Mouse (Mus musculus) stomach, embryonic 14.5 days (tissue): ENCODE measurements at regions not wholly inside any gene's neighbourhood (a gene's known extent, or its start where the extent isn't known, plus 50 kb on each side); places are given as distances from the start of the nearest gene placed in this dataset.

Experiments
- ATAC-seq: fragments of 200-750 bp; cut with Nextera tagmentation; 2 replicates; pipeline ENCODE4 v1.8.0; 2017; ENCODE audit warnings: low read depth, moderate TSS enrichment; ENCODE audit not compliant: insufficient number of reproducible peaks, insufficient read depth, low FRiP score
- H3K27ac ChIP-seq: fragments of 300-500 bp; sonication (generic); 2 replicates; pipeline ENCODE4 v1.5.1; 2014; ENCODE audit warnings: mild to moderate bottlenecking, low read length, moderate library complexity, mixed read lengths
- H3K27me3 ChIP-seq: fragments of 300-500 bp; sonication (generic); 2 replicates; pipeline ENCODE4 v1.6.1; 2014; ENCODE audit warnings: low read length, control low read depth, mixed read lengths; ENCODE audit not compliant: control insufficient read depth, insufficient read depth
- H3K36me3 ChIP-seq: fragments of 300-500 bp; sonication (generic); 2 replicates; pipeline ENCODE4 v1.6.1; 2014; ENCODE audit warnings: mild to moderate bottlenecking, control low read depth, low read length, moderate library complexity, mixed read lengths; ENCODE audit not compliant: control insufficient read depth, insufficient read depth
- H3K4me1 ChIP-seq: fragments of 300-500 bp; sonication (generic); 2 replicates; pipeline ENCODE4 v1.6.1; 2014; ENCODE audit warnings: low read length, control low read depth, mixed read lengths; ENCODE audit not compliant: control insufficient read depth, insufficient read depth
- H3K4me2 ChIP-seq: fragments of 300-500 bp; sonication (generic); replicated peaks from 2 replicates; pipeline ENCODE4 v1.6.1; 2014; ENCODE audit warnings: low read depth, low read length, control low read depth
- H3K4me3 ChIP-seq: fragments of 300-500 bp; sonication (generic); 2 replicates; pipeline ENCODE4 v1.5.1; 2014; ENCODE audit warnings: low read depth, low read length, control low read depth
- H3K9ac ChIP-seq: fragments of 300-500 bp; sonication (generic); replicated peaks from 2 replicates; pipeline ENCODE4 v1.6.1; 2014; ENCODE audit warnings: low read depth, mild to moderate bottlenecking, control low read depth, low read length, moderate library complexity, mixed read lengths
- H3K9me3 ChIP-seq: fragments of 300-500 bp; sonication (generic); 2 replicates; pipeline ENCODE4 v1.6.1; 2016; ENCODE audit warnings: low read depth, low read length, control low read depth; ENCODE audit not compliant: control insufficient read depth
- WGBS: fragments of 180-500 bp; shearing (Covaris S2); extraction: QIAGEN DNeasy Blood & Tissue Kit; methylation state at CpG from one replicate; pipeline ENCODE4 v1.1.7; 2014; 5-methylcytosine and 5-hydroxymethylcytosine counted together

DNA sequence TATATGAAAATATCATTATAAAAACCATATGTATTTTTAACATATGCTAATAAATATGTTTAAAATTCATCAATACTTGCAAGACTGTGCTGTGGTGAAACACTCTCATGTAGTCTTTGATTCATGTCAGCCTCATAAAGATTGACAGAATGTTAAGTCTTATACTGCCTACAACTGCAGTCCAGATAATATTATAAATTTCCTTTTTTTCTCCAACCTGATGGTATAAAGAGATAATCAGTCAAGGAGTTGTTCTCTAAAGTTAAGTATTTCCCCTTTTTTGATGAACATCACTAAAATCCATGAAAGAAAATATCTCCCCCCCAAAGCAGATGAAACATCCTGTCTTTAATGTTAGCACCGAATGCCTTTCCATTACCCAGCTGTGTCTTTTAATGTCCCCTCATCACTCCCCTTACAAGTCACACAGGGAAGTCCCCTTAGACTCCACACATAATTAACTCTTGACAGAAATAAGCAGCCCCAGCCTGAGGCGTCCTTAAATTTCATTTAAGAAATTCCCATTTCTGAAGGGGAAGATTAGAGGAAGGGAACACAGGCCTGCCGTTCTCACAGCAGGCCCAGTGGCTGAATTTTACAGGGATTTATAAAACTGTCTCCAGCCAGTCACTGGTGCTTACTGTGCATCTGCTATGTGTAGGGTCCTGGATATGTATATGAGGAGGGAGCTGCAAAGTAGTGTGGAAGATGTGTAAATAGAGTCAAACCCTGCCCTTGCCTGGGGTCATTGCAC, 129.0 kb upstream of the Tbl1xr1 start:
- H3K27ac ChIP-seq: no peak overlapping the region
- H3K4me3 ChIP-seq: no peak overlapping the region
- H3K9me3 ChIP-seq: no peaks in the 10 kb centered on the region
- 41% methylated on average over 3 of the region's 3 CpGs for WGBS
- no peak for ATAC-seq
- no peak overlapping the region for H3K4me2 ChIP-seq
- H3K4me1 ChIP-seq: peaks cover 2% of the 10 kb centered on the region; the same call in 1 of the 2 replicates
- H3K36me3 ChIP-seq: no peaks in the 10 kb centered on the region
- H3K9ac ChIP-seq: no peak overlapping the region
- no peaks in the 10 kb centered on the region for H3K27me3 ChIP-seq

DNA sequence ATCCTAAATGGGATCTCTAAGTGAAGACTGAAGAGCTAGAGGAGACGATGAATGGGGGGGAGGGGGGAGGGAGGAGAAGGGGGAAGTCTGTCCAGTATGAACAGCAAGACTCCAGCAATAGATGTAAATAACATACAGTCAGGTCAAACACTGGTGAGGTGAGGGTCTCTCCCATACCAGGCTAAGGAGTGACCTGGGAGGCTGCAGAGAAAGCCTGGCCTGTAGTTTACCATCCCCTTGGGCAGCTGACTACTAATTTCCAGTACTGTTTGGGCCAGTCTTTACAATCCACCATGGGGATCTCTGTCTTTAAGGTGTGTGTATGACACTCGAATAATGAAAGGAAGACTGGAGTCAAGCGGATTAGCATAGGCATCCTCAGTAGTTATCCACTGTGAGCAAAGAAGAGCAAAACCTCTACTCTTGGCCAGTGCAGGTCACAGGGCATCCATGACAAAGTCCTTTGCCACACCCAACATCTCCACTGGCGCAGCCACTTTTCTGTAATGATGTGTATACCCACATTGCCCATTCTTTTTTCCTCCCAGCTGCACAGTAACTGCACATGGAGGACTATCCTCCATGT, 128.3 kb upstream of the Tbl1xr1 start:
- Histone ChIP-seq H3K4me1 (peaks cover 8% of the 10 kb centered on the region; the same call in 1 of the 2 replicates), H3K4me3 (no peak overlapping the region), H3K27ac (no peak overlapping the region), H3K4me2 (no peak overlapping the region), H3K9ac (no peak overlapping the region), H3K27me3 (no peaks in the 10 kb centered on the region), H3K9me3 (no peaks in the 10 kb centered on the region), H3K36me3 (no peaks in the 10 kb centered on the region)
- ATAC-seq: no peak
- 76% methylated on average over 4 of the region's 4 CpGs for WGBS

DNA sequence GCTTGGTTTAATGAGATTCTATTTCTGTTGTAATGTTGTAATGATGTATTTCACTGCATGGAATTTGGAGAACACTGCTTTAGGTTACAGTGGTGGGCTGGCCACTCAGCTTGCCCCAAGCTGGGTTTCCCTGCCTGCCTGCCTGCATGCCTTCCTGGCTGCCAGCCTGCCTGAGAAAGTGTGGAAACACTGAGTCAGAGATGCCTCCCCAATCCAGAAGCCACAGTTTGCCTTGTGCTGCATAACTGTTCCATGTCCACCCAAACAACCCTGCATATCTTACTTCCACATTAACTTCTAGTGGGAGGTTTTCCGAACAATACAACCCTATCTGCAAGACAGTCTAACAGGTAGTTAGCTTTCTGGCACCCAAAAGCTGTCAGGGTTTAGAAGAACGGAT, 127.0 kb upstream of the Tbl1xr1 start:
- H3K9ac ChIP-seq: no peak overlapping the region
- H3K4me3 ChIP-seq: no peak overlapping the region
- ATAC-seq: no peak
- H3K4me1 ChIP-seq: peaks cover 8% of the 10 kb centered on the region; the same call in 1 of the 2 replicates
- no peak overlapping the region for H3K4me2 ChIP-seq
- 76% methylated on average over 2 of the region's 2 CpGs for WGBS
- H3K9me3 ChIP-seq: no peaks in the 10 kb centered on the region
- H3K36me3 ChIP-seq: no peaks in the 10 kb centered on the region
- H3K27ac ChIP-seq: no peak overlapping the region
- no peaks in the 10 kb centered on the region for H3K27me3 ChIP-seq

DNA sequence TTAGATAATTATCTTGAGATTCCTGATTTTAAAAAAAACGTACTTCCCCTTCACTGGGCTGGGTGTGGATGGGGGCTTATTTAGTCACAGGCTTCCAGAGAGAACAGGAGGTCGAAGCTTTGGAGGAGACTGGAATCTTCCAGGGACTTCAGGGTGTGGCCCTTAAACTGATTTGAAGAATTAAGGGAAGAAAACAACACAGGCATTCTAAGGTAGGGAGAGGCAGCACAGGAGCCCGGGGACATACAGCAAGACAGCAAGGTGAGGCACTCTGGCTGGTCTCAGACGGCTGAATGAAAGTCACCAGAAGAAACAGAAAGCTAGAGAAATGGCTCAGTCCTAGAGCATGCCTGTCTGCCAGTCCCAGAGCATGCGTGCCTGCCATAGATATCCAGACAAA, 125.9 kb upstream of the Tbl1xr1 start:
- Histone ChIP-seq H3K4me3 (no peak overlapping the region), H3K36me3 (no peaks in the 10 kb centered on the region), H3K27ac (no peak overlapping the region), H3K4me2 (no peak overlapping the region), H3K27me3 (no peaks in the 10 kb centered on the region), H3K4me1 (peaks cover 8% of the 10 kb centered on the region; the same call in 1 of the 2 replicates), H3K9ac (no peak overlapping the region), H3K9me3 (no peaks in the 10 kb centered on the region)
- no peak for ATAC-seq
- WGBS: 60% methylated on average over 5 of the region's 5 CpGs

DNA sequence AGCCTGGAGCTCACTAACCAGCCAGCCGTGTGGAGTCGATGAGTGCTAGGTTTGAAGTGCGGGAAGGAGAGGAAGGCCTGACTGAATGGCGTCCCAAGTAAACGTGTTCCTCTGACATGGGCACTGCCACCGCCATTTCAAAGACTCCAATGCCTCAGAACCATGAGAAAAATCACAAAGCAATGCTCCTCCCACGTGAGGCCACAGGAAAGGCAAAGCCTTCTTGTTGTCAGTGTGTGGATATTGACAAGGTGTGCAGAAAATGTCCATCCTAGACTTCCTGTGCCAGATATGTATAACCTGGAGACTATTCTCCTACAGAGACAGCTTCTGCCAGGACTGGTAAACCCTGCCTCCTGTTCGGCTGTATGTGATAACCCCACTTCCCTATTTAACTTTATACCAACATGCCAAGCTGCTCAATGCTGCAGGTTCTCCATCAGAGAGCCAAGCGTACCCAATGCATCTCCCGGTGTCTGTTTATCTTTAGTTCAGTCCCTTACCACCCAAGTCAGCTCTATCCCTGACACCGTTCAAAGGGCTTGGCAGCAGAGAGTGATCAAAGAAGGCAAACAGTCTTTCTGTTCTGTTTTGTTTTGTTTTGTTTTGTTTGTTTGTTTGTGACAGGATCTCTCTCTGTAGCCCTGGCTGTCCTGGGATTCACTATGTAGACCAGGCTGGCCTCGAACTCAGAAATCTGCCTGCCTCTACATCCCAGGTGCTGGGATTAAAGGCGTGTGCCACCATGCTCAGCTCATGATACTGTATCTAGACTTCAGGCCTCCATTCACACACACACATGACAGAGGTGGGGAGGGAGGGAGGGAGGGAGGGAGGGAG, 124.8 kb upstream of the Tbl1xr1 start:
- H3K36me3 ChIP-seq: no peaks in the 10 kb centered on the region
- H3K9ac ChIP-seq: no peak overlapping the region
- no peaks in the 10 kb centered on the region for H3K9me3 ChIP-seq
- 84% methylated on average over 13 of the region's 13 CpGs for WGBS
- H3K4me2 ChIP-seq: no peak overlapping the region
- no peak overlapping the region for H3K27ac ChIP-seq
- H3K4me1 ChIP-seq: peaks cover 8% of the 10 kb centered on the region; the same call in 1 of the 2 replicates
- ATAC-seq: no peak
- H3K4me3 ChIP-seq: no peak overlapping the region
- H3K27me3 ChIP-seq: no peaks in the 10 kb centered on the region

DNA sequence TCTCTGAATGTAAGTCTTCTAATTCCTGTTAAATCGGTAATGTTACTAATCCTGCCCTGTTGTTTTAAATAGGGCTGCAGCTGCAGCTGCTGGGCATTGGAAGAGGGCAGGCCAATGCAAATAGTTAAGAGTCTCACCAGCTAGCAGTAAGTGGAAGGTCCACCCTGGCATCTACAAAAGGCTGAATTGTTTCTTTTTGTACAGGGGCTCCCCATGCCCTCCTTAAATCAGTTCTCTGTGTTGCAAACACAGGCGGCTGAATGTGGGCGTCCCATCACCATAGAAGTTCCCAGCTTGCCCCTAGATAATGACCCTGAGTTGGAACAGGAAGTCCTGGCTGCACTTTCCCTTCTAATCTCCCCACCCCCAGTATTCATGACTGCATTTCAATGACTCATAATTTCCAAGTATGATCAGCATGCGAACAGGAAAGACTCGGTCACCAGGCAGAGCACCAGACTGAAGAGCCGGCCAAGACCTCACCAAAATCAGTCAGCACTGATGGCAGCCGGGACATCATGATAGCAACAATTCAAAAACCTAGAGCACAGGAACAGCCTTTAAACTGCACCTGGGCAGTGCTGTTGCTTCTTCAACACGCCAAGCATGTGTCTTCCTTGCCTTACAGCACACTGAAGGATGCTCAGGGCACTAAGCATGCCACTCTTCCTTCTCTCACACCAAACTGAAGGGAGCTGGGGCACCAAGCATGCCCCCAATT, 123.6 kb upstream of the Tbl1xr1 start:
- Histone ChIP-seq H3K27me3 (no peaks in the 10 kb centered on the region), H3K27ac (no peak overlapping the region), H3K4me2 (no peak overlapping the region), H3K4me1 (peaks cover 8% of the 10 kb centered on the region; the same call in 1 of the 2 replicates), H3K4me3 (no peak overlapping the region), H3K9me3 (no peaks in the 10 kb centered on the region), H3K36me3 (no peaks in the 10 kb centered on the region), H3K9ac (no peak overlapping the region)
- WGBS: 59% methylated on average over 8 of the region's 8 CpGs
- peak; percentile 71; the same call in 1 of the 2 replicates for ATAC-seq

DNA sequence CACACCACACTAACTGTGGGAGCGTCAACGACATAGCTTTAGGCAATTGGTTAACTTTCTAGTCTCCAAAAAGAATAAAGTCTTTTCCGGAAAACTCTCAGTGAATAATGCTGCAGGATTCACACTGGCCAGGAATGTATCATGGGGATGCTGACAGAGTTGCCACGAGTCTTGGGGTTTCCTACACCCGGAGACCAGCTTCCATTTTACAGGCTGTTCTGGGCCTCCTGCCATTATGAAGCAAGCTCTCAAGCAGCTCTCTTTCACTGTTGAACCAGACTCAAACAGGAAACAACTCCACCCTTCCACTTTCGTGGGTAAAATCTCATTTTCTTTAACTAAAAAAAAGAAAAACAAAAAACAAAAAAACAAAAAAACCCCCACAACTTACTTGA, 123.0 kb upstream of the Tbl1xr1 start:
- 92% methylated on average over 6 of the region's 6 CpGs for WGBS

DNA sequence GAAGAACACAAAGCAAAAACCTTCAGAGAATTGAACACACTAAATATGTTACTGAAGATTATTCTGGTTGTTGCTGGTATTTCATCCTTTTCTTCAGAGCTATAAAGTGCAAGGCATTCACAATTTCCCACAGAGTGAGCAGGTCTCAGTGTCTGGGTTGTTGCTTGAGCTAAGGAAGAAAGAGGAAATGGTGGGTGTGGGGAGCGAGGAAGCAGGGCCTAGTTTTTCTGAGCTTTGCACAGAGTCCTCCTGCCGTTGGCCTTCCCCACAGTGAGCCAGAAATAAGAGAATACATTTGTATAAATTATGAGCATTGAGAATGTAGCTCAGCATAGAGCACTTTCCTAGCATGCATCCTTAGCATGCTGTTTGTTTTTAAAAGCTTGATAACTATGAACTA, 120.8 kb upstream of the Tbl1xr1 start:
- no peaks in the 10 kb centered on the region for H3K27me3 ChIP-seq
- no peak overlapping the region for H3K27ac ChIP-seq
- H3K36me3 ChIP-seq: no peaks in the 10 kb centered on the region
- no peak for ATAC-seq
- H3K4me1 ChIP-seq: peaks cover 8% of the 10 kb centered on the region; the same call in 1 of the 2 replicates
- WGBS: 59% methylated on average over 2 of the region's 2 CpGs
- H3K9me3 ChIP-seq: no peaks in the 10 kb centered on the region
- H3K4me3 ChIP-seq: no peak overlapping the region
- no peak overlapping the region for H3K4me2 ChIP-seq
- H3K9ac ChIP-seq: no peak overlapping the region

More for the DNA sequence above, 123.0 kb upstream of the Tbl1xr1 start:
- no peak overlapping the region for H3K4me3 ChIP-seq
- peaks cover 8% of the 10 kb centered on the region; the same call in 1 of the 2 replicates for H3K4me1 ChIP-seq
- no peak overlapping the region for H3K4me2 ChIP-seq
- no peak for ATAC-seq
- H3K9ac ChIP-seq: no peak overlapping the region
- H3K27ac ChIP-seq: no peak overlapping the region
- no peaks in the 10 kb centered on the region for H3K9me3 ChIP-seq
- no peaks in the 10 kb centered on the region for H3K36me3 ChIP-seq
- no peaks in the 10 kb centered on the region for H3K27me3 ChIP-seq
